Mouse (Mus musculus) cerebellum, postnatal 36 days (tissue): ENCODE results near the gene Map4k4.
A peak's percentile ranks its signal among the peaks of the same experiment; 100 is the strongest.

Experiments used
- DNase-seq, 2 experiments: peaks; one replicate each; pipeline ENCODE4 v3.0.0; 2021 to 2022; ENCODE audit warnings: mixed read lengths in 2 of 2

Map4k4 gene

GRCm38 (mm10) chr1:39937609-39938008 lies 36.9 kb downstream of the Map4k4 start:
- DNase-seq: no peak

- DNase-seq: no peak
Observed at GRCm38 (mm10) chr1:39939401-39939800, 38.7 kb downstream of the Map4k4 start.

DNA sequence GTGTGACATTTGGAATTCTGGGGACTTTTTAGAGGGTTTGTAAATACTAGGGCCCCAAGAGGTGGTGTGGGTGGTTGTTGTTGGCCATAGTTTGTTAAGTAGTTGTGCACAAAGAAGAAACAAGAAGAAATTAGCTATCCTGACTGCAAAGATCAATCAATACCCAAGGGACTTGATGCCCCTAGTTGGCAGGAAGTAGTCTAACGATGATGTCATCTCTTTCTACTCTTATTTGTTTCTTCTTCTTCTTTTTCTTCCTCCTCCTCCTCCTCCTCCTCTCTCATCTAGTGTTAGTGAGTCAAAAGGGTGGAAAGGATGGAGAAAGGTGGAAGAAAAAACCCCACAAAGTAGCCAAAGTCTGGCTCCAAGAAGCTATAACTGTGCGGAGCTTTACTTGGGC lies 39.6 kb downstream of the Map4k4 start:
- no peak for DNase-seq

GRCm38 (mm10) chr1:39941237-39942179 lies 40.8 kb downstream of the Map4k4 start:
- peak; percentile 56 to 66 for DNase-seq

GRCm38 (mm10) chr1:39942935-39943334 lies 42.2 kb downstream of the Map4k4 start:
- peak; percentile 62 for DNase-seq

DNA sequence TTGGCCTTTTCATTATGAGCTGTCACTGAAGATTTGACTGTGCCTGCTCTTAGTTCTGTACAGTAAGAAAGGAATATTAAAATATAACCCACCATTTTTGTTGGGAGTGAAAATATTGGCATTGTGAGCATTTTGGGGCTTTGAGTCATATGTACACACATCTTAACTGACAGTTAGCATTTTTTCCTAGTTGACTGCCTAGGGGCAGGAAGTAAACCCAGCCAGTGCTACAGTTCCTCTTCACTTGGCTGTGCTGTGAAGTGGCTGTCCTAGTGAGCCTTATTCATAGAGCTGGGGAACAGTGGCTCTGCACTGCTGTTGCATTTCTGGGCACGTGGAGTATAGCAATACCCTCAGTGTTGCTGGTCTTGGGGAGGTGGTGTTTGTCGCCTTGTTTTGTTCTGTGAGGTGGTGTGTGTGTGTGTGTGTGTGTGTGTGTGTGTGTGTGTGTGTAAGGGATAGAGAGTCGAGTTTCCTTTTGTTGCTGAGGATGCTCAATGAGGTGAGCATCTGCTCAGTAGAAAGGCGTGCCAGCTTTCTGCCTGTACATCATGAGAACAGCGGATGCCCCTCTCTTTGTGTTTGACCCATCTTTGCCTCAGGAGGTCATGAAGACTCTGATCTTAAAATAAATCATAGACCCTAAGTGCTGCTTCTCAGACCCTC lies 43.7 kb downstream of the Map4k4 start:
- no peak for DNase-seq

DNA sequence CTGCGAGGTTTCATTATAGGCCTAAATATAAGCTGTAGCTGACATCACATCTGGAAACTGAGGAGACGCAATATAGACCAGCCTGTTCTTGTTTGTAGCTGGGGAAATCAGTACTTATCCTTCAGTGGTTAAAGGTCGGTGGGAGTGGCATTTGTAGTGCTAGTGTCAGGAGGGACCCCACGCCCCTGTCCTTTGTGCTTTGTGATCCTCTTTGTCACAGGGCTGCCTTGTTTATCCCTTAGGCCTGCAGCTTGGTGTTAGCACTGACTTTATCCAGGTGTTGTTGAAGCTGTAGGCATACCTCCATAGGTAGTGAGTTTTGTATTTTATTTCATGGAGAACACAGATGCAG lies 44.2 kb downstream of the Map4k4 start:
- DNase-seq: no peak

- no peak for DNase-seq
Observed at GRCm38 (mm10) chr1:39946391-39946790, 45.7 kb downstream of the Map4k4 start.

DNA sequence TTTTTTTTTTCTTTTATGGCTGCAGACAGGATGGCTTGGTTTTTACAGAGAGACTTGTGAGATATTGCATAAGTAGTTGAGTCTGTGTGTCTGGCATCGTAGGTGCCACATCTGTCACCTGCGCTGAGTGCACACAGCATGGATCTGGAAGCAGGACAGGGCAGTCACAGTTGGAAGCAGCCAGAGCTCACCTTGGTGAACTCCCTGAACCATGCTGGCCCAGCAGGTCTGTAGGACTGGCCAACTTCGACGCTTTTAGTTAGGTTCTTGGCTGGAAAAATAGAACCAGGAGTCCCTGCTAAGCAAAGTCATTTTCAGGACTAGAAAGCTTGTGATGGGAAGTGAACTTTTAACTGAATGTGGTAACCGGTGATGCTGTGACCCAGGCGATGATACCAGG lies 46.5 kb downstream of the Map4k4 start:
- peak; percentile 38 to 49 for DNase-seq

GRCm38 (mm10) chr1:39947701-39948359 lies 47.1 kb downstream of the Map4k4 start:
- no peak for DNase-seq

DNA sequence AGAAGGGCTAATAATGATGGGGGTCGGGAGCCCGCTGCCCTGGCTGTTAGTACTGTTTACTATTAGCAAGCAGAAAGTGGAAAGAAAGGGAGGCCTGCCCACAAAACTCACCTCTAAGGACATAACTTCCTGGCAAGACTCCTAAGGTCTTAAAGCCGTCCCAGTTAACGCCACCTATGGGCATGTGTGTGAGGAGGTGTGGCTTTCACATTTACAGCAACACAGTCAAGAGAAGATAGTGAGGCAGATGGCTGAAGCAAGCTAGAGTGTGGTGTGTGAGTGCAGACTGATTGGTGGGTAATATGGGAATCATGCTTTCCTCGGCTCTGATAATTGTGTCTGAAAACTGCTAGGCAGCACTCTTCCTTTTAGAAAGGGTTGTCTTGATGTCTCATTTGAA lies 48.5 kb downstream of the Map4k4 start:
- no peak for DNase-seq

DNA sequence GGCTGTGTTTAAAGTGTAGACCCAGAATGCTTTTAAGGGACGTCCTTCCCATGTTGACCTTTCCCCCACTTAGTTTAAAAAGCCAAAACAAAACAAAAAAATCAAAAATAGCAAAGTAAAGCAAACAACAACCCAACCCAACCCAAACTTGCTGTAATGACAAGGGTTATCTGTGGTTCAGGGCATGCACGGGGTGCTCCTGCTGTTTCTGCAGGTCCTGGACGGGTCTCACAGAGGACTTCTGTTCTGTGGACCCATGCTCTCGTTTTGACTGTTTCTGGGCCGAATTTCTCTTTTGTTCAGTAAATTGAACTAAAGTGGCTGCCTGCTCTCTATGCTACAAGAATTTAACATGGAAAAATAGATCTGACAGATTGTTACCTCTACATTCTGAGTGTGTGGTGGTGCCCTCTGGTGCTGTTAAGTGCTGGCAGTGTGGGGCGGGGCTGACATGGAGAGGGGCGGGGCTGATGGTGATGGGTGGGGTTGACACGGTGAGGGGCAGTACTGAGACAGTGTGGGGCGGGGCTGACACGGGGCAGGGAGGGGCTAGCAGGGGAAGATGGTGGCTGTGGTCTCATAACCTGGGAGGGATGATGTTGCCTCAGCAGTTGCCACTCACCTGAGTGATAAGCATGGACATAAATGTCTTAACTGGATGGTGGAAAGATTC lies 49.2 kb downstream of the Map4k4 start:
- no peak for DNase-seq

DNA sequence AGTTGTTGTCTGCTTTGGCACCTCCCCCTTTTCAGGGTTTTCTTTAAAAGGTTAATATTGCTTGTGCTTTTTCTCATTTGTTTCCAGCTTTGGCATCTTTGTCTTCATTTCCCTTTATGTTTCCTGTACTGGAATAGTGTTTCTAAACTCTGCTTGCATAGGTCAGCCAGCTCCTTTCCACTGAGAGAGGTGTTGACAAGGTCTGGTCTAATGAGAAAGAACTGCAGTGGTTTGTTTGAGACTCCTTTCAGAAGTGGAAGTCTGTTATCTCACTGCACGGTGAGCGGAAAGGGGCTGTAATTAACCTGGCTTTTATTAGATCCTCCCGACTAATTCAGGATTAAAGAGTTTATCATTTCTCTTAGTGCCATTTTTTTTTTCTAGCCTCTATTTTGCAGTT lies 49.9 kb downstream of the Map4k4 start:
- no peak for DNase-seq

DNA sequence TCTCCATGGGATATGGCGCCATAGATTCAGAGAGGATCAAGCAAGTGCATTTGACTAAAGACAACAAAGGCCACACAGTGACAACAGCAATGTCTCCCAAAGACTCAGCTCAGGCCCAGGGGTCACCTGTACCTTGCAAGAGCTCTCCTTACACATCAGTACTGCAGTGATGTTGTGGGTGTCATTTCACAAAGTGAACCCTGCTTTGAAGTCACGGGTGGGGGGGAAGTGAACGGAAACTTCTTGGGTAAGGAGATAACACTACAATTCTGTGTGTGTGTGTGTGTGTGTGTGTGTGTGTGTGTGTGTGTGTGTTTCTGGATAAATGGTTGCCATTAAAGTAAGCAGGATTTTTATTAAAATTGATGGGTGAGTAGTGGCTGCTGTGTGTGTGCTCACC lies 53.9 kb downstream of the Map4k4 start:
- no peak for DNase-seq

GRCm38 (mm10) chr1:39956712-39957111 lies 56.0 kb downstream of the Map4k4 start:
- no peak for DNase-seq

DNA sequence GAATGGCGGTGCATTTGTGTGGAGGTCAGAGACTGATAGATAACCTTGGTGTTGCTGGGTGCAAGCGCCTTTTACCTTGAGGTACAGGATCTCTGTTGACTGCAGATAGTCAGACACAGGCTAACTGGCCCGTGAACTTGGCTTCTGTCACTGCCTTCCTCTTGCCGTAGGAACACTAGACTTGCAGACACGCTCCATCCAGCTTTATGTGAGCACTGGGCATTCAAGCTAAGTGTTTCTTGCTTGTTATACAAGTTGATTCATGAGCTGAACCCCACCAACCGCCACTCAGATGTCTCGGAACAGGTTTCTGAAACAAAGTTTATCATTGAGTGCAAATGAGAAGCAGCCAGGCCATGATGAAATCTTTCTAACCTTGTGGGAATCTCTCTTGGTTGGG lies 57.3 kb downstream of the Map4k4 start:
- DNase-seq: no peak

GRCm38 (mm10) chr1:39960623-39961022 lies 59.9 kb downstream of the Map4k4 start:
- no peak for DNase-seq

GRCm38 (mm10) chr1:39961113-39961512 lies 60.4 kb downstream of the Map4k4 start:
- DNase-seq: no peak

- DNase-seq: no peak
Observed at GRCm38 (mm10) chr1:39962321-39962720, 61.6 kb downstream of the Map4k4 start.

DNA sequence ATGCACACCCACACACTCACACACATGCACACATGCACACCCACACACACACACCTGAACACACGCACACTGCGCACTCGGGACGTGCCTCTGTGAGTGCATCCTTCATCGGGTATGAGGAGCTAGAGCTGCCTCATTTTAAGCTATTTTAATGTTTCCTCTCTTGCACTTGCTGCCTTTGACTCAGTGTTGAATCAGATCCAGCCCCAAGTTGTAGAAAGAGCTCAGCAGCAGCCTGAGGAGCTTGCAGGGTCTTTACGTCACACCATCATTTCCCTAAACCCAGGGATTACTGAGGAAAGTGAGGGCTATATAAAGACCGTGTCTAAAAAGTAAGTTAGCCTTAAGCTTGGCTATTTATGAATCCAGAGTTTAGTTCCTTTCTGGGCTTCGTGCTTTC lies 62.1 kb downstream of the Map4k4 start:
- no peak for DNase-seq

DNA sequence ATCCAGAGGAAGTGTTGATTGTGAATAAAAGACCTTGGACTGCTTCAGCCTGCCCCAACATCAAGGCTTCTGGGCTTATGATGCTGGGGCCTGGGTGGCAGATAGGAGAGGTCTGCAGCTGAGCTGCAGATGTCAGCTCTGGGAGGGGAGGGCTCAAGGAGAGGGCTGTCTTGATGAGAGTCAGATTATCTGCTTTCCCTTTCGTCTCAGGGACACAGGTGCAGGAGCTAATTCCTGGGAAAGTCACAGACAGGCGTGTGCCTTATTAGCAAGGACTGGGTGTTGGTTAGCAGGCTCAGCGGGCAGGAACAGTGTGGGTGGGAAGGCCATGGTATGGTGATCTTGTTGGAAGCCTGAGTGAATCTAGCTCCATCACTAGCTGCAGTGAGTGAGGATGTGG lies 63.1 kb downstream of the Map4k4 start:
- no peak for DNase-seq

- no peak for DNase-seq
Observed at GRCm38 (mm10) chr1:39964427-39964826, 63.7 kb downstream of the Map4k4 start.

GRCm38 (mm10) chr1:39965461-39965860 lies 64.7 kb downstream of the Map4k4 start:
- no peak for DNase-seq
